Mouse (Mus musculus) CH12.LX (cell line): Measurements from ENCODE around the gene Plpp3. TPM values are rescaled to one million over a fixed set of nuclear protein-coding genes. Genes with fewer than 3 reads are reported as not detected.

Experiments used
- DNase-seq: peaks from one replicate; pipeline ENCODE4 v3.0.0-alpha.2; 2013; ENCODE audit errors: extremely low read depth
- H3K27ac ChIP-seq: 2 replicates; pipeline ENCODE4 v1.5.1; 2012; ENCODE audit warnings: low read depth, mild to moderate bottlenecking, control low read depth, moderate library complexity; ENCODE audit not compliant: insufficient read depth
- H3K27me3 ChIP-seq: replicated peaks from 2 replicates; pipeline ENCODE3; 2012; ENCODE audit warnings: inconsistent platforms
- H3K36me3 ChIP-seq, 2 experiments: replicated peaks in 1 of 2; 2 replicates each; pipeline versions ENCODE3 to v1.6.1; 2012; ENCODE audit warnings: inconsistent platforms in 1 of 2, low read length in 1 of 2, mild to moderate bottlenecking in 1 of 2, mixed read lengths in 1 of 2, moderate library complexity in 1 of 2; ENCODE audit not compliant: control insufficient read depth in 1 of 2, insufficient read depth in 1 of 2
- H3K4me1 ChIP-seq, 2 experiments: 2 replicates each; pipeline ENCODE4 v1.6.1; 2012; ENCODE audit warnings: inconsistent platforms in 1 of 2, moderate library complexity in 1 of 2; ENCODE audit not compliant: insufficient read depth in 2 of 2, control insufficient read depth in 1 of 2
- H3K4me2 ChIP-seq: 2 replicates; pipeline ENCODE4 v1.6.1; 2012; ENCODE audit warnings: low read depth, mild to moderate bottlenecking, control low read depth; ENCODE audit not compliant: poor library complexity, insufficient read depth, severe bottlenecking
- H3K4me3 ChIP-seq, 3 experiments: fragments of 150-350 bp in 1 of 3; sonication (generic) in 1 of 3; replicated peaks in 1 of 3; 2 replicates each; pipeline versions ENCODE3 to v1.5.1; 2011 to 2012; ENCODE audit warnings: low read depth in 2 of 3, low read length in 2 of 3, mild to moderate bottlenecking in 2 of 3, moderate library complexity in 2 of 3, control low read depth in 1 of 3, improper control_type of control experiment in 1 of 3, inconsistent platforms in 1 of 3, mixed read lengths in 1 of 3; ENCODE audit not compliant: poor library complexity in 1 of 3
- H3K79me2 ChIP-seq: replicated peaks from 2 replicates; pipeline ENCODE4 v1.6.1; 2012; ENCODE audit warnings: mild to moderate bottlenecking, moderate library complexity; ENCODE audit not compliant: control insufficient read depth, poor library complexity, insufficient read depth, severe bottlenecking; ENCODE audit errors: extremely low read depth
- H3K9ac ChIP-seq: 2 replicates; pipeline ENCODE4 v1.6.1; 2012; ENCODE audit warnings: low read depth, mild to moderate bottlenecking, control low read depth, moderate library complexity; ENCODE audit not compliant: insufficient read depth
- H3K9me3 ChIP-seq: replicated peaks from 2 replicates; pipeline ENCODE3; 2012; ENCODE audit warnings: low read length, inconsistent platforms, mixed read lengths
- BHLHE40 ChIP-seq: IDR thresholded peaks from 2 replicates; pipeline ENCODE4 v1.6.1; 2011; ENCODE audit warnings: mild to moderate bottlenecking, low read depth, low read length, improper control_type of control experiment
- CHD1 ChIP-seq: IDR thresholded peaks from 2 replicates; pipeline ENCODE4 v1.6.1; 2012; ENCODE audit warnings: low read depth, low read length, improper control_type of control experiment, inconsistent platforms
- ELF1 ChIP-seq: IDR thresholded peaks from 2 replicates; pipeline ENCODE4 v1.6.1; 2014; ENCODE audit warnings: low read depth, mild to moderate bottlenecking, inconsistent platforms, low read length, improper control_type of control experiment
- GABPA ChIP-seq: IDR thresholded peaks from 2 replicates; pipeline ENCODE4 v1.6.1; 2012; ENCODE audit warnings: low read depth, low read length, improper control_type of control experiment, inconsistent platforms; ENCODE audit not compliant: insufficient replicate concordance
- HCFC1 ChIP-seq: IDR thresholded peaks from 2 replicates; pipeline ENCODE4 v1.6.1; 2012; ENCODE audit warnings: low read depth, mild to moderate bottlenecking, inconsistent platforms, low read length, improper control_type of control experiment
- IRF4 ChIP-seq: IDR thresholded peaks from 2 replicates; pipeline ENCODE4 v1.6.1; 2014; ENCODE audit warnings: low read depth, mild to moderate bottlenecking, inconsistent platforms, low read length, improper control_type of control experiment
- JUND ChIP-seq: conservative IDR thresholded peaks from 2 replicates; pipeline ENCODE4 v1.6.1; 2011; ENCODE audit warnings: low read depth, low read length, improper control_type of control experiment
- KAT2A ChIP-seq: IDR thresholded peaks from 2 replicates; pipeline ENCODE4 v1.6.1; 2012; ENCODE audit warnings: low read length, improper control_type of control experiment, inconsistent platforms; ENCODE audit not compliant: insufficient replicate concordance
- MXI1 ChIP-seq: IDR thresholded peaks from 2 replicates; pipeline ENCODE4 v1.6.1; 2011; ENCODE audit warnings: mild to moderate bottlenecking, low read depth, low read length, improper control_type of control experiment
- NELFE ChIP-seq: IDR thresholded peaks from 2 replicates; pipeline ENCODE4 v1.6.1; 2011; ENCODE audit warnings: low read depth, low read length, improper control_type of control experiment
- NRF1 ChIP-seq: IDR thresholded peaks from 2 replicates; pipeline ENCODE4 v1.6.1; 2014; ENCODE audit warnings: low read depth, mild to moderate bottlenecking, inconsistent platforms, low read length, improper control_type of control experiment, moderate library complexity
- RAD21 ChIP-seq: IDR thresholded peaks from 2 replicates; pipeline ENCODE4 v1.6.1; 2011; ENCODE audit warnings: low read depth, mild to moderate bottlenecking, low read length, improper control_type of control experiment, moderate library complexity
- SMC3 ChIP-seq: IDR thresholded peaks from 2 replicates; pipeline ENCODE4 v1.6.1; 2011; ENCODE audit warnings: low read depth, low read length, improper control_type of control experiment
- TBP ChIP-seq: conservative IDR thresholded peaks from 2 replicates; pipeline ENCODE4 v1.6.1; 2011; ENCODE audit warnings: low read depth, low read length, improper control_type of control experiment
- USF1 ChIP-seq: IDR thresholded peaks from 2 replicates; pipeline ENCODE4 v1.6.1; 2014; ENCODE audit warnings: low read depth, mild to moderate bottlenecking, inconsistent platforms, low read length, improper control_type of control experiment
- dilution Hi-C: fragments of 300-500 bp; cut with MboI; formaldehyde crosslinking; loops from 2 replicates; pipeline ENCODE4 v1.14.3; 2020; ENCODE audit warnings: low sequenced_read_pairs; ENCODE audit not compliant: extremely low pct_unique_long_range_greater_than_20kb, extremely low pct_ligation_motif_present
- in situ Hi-C: fragments of 300-500 bp; cut with MboI; formaldehyde crosslinking; loops from 3 replicates; pipeline ENCODE4 v1.14.3; 2019; ENCODE audit warnings: low sequenced_read_pairs, low pct_ligation_motif_present, low pct_unique_long_range_greater_than_20kb, mixed read lengths
- polyA plus RNA-seq: library from polyadenylated mRNA; unstranded; fragments of >175 nt; gene quantifications from 2 replicates; pipeline ENCODE4 v1.2.1, GENCODE M21; 2012; ENCODE audit warnings: low read depth; ENCODE audit not compliant: insufficient read length
- total RNA-seq, 2 experiments: library from RNA; depleted of rRNA; stranded (reverse); fragments of 300-350 nt in 1 of 2; fragments of >200 nt in 1 of 2; gene quantifications; 2 replicates each; pipeline ENCODE4 v1.2.3; 2012 to 2014

Plpp3 gene
- total and polyA plus RNA-seq, 3 experiments = 0.34 to 1.6 (median 1.2) TPM

- peaks cover 0 to 4% of the 10 kb centered on the region in 2 experiments for H3K36me3 ChIP-seq
- dilution Hi-C loops = no loop called here
- TF ChIP-seq CHD1 (no peak), BHLHE40 (no peak), MXI1 (no peak), IRF4 (no peak), USF1 (no peak), SMC3 (no peak), RAD21 (no peak), HCFC1 (no peak), NELFE (no peak), TBP (no peak), GABPA (no peak)
- no peak overlapping the region for H3K4me3 ChIP-seq
- no peaks in the 10 kb centered on the region for H3K9me3 ChIP-seq
- H3K79me2 ChIP-seq = no peaks in the 10 kb centered on the region
- no peak for DNase-seq
- no peak overlapping the region for H3K27ac ChIP-seq
- H3K9ac ChIP-seq = no peak overlapping the region
- no peak overlapping the region for H3K4me2 ChIP-seq
- peaks cover 3 to 15% of the 10 kb centered on the region in 2 experiments; a peak in 3 of 4 replicates for H3K4me1 ChIP-seq
- in situ Hi-C loops = no loop called here
- H3K27me3 ChIP-seq = no peaks in the 10 kb centered on the region
These were observed 48.1 kb downstream of the Plpp3 start for GRCm38 (mm10) chr4:105205045-105205851.

DNA sequence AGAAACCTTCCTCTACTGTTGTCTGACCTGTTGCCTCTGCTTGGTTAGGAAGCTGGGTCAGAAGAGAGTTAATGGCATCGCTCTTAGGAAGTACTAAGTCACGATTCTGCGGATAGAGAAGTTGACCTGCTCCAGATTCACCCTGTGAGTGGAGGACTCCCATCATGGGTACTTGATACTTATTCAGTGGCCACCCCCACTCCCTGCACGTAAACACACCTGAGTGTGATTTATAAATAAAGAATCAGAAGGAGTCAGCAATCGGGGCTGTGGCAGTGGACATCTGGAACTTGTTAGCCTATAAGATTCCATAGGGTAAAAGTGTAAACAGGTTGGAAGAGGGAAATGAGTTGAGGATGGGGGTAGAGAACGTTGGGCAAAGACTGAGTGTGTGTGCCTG is 49.0 kb downstream of the Plpp3 start:
- Histone ChIP-seq H3K36me3 (peaks cover 0 to 4% of the 10 kb centered on the region in 2 experiments), H3K27me3 (no peaks in the 10 kb centered on the region), H3K79me2 (no peaks in the 10 kb centered on the region), H3K4me2 (no peak overlapping the region), H3K4me1 (peaks cover 3 to 15% of the 10 kb centered on the region in 2 experiments; a peak in 3 of 4 replicates), H3K9me3 (no peaks in the 10 kb centered on the region), H3K4me3 (no peak overlapping the region), H3K27ac (no peak overlapping the region), H3K9ac (no peak overlapping the region)
- TF ChIP-seq KAT2A (no peak), USF1 (no peak), NRF1 (no peak), ELF1 (no peak), JUND (no peak)
- DNase-seq = no peak
- dilution Hi-C loops = no loop called here
- in situ Hi-C loops = no loop called here
